Mouse (Mus musculus): Measurements from ENCODE around the gene 1700092M07Rik.

The 1700092M07Rik gene

DNA sequence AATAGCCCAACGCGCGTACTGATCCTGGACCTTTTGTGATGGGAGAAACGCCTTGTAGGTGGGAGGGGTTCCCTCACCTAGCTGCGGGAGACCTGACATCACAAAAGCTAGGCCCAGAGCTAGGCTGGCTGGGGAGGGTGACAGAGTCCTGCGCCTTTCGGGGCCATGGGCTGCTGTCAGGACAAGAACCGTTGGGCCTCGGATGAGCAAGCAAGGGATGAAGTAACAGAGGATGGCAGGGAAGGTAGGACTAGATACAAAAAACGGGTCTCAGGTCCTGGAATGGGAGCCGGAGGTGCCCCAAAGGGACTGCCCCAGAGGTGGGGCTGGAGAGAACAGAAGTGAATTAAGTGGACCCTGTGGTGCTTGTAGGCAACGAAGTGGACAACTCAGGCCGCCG lies at the start of gene 1700092M07Rik:
Gene 1700092M07Rik, plus strand, starts transcription at position 116 of the 400 bp plus-strand sequence.
- peak; percentile 32 for DNase-seq (ENCODE audit: low read depth, low spot score)

DNA sequence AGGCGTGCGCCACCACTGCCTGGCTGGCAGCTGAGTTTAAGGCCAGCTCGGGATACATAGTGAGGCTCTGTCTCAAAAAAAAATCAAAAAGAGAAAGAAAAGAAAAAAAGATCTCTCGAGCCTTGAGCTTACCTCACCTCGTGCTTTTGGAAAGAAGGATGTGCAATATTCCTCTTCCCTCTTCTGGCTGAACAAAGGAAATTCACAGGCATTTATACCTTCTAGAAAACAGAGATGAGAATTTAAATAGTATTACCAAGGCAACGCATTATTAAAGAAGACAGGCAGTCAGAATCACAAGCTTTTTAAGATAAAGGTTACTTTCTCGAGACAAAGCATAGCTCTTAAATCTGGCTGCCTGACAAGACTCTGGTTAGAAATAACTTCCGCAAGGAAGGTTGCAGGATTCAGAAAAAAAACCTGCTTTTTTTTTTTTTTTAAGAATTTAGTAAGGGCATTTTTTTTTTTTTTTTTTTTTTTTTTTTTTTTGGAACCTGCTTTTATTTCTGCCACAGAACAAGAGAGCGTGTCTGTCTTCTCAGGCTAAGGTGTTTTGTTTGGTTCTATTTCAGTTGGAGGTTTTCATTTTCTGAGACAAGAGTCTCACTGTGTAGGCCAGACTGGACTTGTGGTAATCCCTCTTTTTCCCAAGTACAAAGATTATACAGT lies 48.5 kb upstream of the 1700092M07Rik start:
- DNase-seq (ENCODE audit: low read depth, low spot score) = no peak

DNA sequence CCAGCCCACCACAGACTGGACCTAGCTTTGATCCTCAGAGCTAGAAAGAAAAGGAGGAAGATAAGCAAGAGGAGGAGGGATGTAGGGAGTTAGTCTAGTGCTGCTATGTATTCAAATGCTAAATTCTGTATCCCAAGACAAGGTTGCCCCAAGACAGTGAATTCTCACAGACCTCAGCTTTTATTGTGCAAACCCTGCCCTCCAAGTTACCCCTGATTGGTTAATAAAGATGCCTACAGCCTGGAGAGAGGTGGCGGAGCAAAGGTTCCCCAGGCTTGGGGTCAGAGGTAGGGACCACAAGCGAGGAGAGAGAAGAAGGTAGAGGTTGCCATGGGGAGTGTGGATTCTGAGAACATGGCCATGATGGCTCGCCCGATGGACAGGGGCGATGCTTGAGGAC lies 47.8 kb upstream of the 1700092M07Rik start:
- peak; percentile 79 for DNase-seq (ENCODE audit: low read depth, low spot score)

DNA sequence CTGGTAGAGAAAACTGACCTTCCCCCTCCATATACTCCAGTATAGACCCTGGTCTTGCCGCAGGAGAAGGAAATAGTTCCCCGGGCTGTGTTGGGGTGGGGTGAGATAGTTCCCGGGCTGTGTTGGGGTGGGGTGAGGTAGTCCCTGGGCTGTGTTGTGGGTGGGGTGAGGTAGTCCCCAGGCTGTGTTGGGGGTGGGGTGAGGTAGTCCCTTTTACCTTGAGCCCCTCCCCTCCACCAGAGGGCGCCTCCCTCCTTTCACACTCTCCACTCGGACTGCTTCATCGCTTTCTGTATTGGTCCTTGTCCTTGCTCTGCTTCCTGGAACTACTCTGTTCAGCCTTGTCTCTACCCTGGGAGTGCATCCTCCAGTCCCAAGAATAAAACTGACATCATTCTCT lies 45.2 kb upstream of the 1700092M07Rik start:
- peak; percentile 91 for DNase-seq (ENCODE audit: low read depth, low spot score)

DNA sequence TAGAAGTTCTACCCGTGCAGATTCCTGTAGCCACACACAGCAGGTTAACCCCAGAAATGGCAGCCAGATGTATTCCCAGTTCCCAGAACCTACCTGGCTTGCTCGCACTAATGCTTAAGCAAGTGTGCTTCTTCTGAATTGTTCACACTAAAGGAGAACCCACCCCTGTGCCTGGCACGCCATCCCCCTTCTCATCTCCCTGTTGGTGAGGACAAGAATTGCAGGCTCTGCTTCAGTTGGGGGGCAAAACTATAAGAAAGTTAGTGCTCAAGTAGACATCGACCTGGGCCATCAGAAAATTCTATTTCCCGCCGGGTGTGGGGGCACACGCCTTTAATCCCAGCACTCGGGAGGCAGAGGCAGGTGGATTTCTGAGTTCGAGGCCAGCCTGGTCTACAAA lies 40.9 kb upstream of the 1700092M07Rik start:
- DNase-seq (ENCODE audit: low read depth, low spot score) = no peak

DNA sequence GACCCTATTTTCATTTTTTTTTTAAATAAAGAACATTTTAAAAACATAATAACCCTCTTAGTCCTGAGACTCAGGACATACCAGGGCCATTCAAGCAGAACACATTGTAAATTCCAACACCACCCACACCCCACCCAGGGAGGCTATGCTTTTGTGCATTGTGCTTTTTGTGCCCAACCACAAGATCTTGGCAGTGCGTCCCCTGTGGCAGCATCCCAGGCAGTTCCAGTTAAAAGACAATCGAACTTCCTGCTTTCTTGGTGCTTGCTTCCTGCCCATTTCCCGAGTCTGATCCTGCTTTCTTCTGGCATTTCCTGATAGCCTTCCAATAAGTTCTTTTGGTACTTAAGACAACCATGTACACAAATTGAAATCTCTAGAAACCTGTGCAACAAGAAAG lies 38.1 kb upstream of the 1700092M07Rik start:
- DNase-seq (ENCODE audit: low read depth, low spot score) = no peak

DNA sequence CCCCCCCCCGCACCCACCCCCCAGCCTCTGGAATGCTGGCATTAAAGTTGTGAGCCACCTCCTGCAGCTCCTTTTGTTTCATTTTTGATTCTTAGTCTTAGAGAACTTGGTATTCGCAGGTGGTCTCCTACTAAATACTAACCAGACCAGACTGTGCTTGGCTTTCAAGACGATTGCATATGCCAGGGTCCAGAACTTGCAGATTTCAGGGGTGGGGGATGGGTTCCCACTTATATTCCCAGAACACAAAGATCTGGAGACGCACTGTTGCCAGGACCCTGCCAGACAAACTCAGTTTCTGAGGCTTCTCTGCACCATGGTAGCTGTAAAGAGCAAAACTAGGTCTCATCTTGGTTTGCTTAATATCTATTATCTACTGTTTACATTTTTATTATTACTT lies 36.9 kb upstream of the 1700092M07Rik start:
- DNase-seq (ENCODE audit: low read depth, low spot score) = peak; percentile 56

DNA sequence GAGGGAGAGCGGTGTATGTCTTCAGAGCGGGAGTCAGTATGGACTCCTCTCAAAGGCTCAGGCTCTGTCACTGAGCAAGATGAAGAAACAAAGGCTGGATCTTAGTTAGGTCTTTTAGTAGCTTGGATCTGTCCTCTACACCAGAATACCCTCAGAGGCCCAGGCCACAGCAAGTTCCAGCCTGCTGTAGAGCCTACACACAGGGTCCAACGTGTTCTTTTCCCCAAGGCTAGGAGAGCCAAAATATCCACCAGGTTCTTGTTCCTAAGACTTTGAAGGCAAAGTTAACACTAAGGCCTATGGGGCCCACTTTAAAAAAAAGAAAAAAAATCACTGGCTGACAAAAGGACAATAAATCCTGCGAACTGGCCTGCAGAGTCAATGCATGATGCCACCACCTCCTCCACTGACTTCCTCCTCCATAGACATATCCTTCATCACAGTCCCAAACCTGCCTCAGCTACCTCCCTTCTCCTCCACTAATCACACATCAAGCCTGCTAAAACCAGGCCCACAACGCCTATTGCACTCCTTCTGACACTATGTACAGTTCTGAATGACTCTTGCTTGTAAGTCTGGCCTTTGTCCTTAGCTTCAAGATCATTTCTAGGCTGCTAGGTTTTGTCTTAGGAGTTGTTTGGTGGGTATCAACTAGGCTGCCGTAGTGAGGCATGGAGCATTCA lies 35.4 kb upstream of the 1700092M07Rik start:
- DNase-seq (ENCODE audit: low read depth, low spot score) = no peak

DNA sequence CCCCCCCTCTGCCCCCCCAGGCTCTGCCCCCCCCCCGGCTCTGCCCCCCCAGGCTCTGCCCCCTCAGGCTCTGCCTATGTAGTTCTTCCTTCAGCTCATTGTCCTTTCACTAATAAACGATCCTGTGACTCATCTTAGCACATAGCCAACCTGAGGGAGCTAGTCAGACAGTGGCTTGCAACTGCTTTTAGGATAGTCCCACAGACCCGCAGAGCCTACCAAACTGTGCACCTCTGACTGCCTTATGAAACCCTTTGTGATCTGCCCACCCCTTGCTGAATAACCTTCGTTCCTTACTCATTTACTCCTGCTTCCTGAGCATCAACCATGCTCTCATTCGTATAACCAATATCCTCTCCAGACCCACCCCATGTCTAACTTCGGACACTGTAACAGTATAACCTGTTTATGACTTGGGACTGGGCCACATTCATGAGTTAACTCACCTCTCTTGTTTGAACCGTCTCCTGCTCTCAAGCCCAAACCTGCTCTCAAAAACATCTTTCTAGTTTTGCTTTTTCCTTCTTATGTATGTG lies 34.3 kb upstream of the 1700092M07Rik start:
- DNase-seq (ENCODE audit: low read depth, low spot score) = no peak

DNA sequence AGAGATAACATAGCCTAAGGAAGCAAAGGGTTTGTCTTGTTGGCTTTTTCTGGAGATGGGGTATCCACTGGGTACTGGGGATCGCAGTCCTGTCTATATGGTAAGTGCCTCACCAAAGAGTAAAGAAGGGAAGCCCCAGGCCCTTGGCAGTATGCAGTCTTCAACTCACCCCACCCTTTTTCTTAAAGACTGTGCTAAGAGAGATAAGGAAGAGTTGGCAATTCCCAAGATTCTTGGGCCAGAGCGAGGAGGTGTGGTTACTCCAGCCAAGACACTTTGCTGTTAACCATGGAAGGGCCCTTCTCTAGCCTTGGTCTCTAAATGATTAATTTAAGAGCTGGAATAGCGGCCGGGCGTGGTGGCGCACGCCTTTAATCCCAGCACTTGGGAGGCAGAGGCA lies 33.6 kb upstream of the 1700092M07Rik start:
- no peak for DNase-seq (ENCODE audit: low read depth, low spot score)

DNA sequence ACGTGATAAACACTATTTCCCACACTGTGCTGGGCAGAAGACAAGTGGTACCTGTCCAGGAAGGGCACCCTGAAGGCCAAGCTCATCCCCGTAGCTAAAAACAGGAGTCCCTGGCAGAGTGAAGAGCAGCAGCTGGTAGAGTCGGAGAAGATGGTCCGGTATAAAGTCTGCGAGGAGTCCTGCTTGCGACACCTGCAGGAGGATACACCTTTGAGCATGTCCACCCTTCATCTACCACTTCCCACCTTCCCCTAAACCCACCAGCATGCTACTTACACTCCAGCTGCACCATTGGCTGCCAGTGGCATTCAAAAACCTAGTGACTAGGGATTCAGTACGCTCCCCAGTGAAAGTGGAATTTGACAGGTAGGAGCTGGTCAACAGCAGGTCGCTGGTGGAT lies 31.6 kb upstream of the 1700092M07Rik start:
- no peak for DNase-seq (ENCODE audit: low read depth, low spot score)

DNA sequence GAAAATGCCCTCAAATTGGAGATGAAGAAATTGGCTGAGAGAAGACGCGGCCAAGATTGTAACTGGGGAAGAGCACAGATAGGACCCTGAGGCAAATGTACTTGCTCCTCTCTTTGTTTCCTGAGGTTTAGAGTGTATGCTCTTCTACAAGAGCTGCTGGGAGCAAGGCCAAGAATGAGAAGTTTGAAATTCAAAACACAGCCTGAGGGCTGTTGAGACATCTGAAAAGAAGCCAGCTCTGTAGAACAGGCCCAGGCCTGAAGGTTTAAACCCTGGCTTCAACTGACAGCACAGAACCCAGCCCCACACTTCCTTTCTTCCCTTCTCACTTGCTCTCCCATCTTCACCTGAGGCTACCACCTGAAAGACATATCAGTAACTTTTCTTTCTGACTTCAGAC lies 30.5 kb upstream of the 1700092M07Rik start:
- DNase-seq (ENCODE audit: low read depth, low spot score) = no peak

DNA sequence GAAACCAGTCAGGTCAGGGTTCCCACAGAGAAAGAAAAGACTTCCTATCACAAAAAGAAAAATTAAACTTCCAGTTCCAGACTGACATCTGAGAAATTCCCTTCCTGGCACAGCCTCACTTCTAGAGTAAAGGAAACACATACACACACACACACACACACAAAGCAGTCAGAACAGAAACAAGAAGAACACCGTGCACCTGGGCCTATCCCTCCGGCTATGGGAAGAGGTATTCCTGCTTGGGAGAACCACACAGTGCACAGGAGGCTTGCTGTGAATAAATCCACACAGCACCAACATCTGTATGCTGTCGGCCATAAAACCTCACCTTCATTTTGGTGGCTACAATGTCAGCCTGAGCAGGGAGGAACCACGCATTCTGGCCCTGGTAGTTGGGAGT lies 29.0 kb upstream of the 1700092M07Rik start:
- no peak for DNase-seq (ENCODE audit: low read depth, low spot score)

DNA sequence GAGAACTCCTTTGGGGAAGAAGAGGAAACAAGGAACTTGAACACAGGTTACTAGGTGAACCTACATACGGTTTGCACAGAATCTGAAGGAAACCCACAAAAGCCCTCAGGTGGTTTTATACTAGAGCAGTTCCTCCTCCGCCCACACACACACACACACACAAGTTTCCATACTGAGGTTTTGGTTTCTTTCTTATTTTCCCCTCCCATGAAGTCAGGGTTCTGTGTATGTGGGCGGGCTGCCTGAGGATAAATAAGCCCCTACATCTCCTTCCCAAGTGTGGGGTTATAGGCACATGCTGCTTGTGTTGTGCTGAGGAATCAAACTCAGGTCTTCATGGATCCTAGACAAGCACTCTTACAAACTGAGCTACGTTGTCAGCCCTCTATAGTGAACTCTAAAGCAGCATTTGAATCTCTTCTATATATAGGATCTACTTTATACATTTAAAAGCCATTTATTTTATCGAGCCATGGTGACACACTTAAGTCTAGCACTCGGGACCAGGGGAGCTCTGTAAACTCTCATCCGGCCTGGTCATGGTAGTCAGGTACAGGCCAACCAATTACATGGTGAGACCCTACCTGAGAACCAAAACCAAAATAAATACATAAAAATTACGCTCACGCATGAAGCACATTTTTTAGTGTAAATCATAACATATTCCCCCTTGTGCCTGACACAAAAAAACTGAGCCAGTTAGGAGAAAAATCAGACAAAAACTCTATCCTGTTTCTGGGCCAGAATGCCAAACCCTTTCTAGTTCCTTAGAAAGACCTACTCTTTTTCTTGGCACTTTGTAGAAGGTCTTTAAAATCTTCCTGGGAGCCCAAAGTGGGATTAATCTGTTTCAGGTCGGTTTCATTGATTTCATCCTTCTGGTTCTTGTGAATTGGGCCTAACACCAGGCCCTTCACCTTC lies 28.3 kb upstream of the 1700092M07Rik start:
- no peak for DNase-seq (ENCODE audit: low read depth, low spot score)

DNA sequence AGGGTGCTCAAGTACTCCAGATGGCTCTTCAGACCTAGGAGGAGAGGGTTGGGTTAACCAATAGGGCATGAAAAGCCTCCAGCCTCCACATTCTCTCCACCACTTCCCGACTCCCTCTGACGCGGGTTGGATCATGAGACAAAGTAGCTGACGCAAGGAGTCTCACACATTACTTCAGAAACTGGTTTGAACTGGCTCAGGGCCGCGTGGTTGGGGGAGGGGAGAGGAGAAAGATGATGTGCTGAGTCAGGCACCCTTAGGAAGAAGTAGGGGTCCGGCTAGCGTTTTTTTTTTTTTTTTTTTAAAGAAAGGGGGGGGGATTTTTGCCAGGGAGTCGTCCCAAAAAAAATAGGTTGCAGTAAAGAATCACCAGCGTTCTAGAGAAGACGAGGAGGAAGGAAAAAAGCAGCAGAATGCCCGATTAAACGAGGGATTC lies 27.6 kb upstream of the 1700092M07Rik start:
- DNase-seq (ENCODE audit: low read depth, low spot score) = peak; percentile 98

DNA sequence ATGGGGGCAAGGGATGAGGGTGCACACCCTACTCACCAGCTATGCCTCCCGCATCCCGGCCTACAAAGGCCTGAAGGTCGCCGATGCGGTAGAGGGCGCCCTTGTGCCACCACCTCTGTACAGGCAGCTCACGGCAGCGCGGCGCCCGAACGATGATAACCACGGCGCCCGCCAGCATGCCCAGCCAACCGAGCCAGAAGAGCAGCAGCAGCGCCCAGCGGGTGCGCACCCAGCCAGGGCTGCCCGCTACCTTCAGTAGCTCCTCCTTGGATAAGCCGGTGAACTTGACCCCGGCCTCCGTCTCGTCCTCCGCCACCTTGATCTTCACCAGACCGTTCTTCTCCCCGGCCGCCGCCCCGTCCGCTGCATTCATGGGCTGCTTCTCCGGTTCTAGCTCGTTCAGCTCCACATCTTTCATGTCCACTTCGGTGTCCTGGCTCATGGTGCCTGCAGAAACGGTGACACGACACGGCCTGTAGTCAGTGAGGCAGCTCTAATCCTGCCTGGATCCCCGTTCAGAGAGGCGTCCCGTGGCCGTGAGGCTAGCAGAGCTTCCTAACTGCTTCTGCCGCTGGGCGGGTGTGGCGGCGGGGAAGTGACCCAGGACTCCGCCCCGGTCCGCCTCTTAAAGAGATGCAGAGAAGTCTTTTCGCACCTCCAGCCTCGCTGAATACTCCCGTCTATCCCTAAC lies 27.1 kb upstream of the 1700092M07Rik start:
- DNase-seq (ENCODE audit: low read depth, low spot score) = peak; percentile 93

DNA sequence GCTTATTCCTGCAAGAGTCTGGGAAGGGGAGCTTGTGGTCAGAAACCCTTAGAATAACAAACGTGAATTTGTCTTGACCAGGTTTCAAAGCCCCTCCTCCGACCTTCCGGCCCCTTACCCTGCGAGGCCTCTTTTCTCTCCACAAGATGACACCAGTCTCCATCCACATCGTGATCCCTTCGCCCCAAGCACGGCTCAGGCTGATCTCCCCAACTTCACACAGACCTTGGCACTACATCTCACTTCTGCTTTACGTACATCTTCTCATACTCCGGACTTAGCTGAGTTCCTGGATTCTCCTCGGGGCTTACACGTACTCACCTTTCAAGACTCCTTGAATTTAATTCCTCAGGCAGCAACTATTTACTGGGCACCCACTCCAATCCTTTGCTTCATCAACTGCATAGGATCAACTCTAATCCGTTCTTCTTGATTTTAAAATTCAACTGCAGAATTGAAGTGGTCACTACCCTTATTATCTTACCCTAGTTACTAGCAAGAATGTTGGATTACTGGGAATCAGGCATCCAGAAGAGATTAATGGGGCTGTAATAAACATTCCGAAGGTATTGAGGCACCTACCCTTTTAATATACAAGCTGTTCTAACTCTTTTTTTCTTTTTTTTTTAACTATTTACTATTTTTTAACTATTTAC lies 26.4 kb upstream of the 1700092M07Rik start:
- no peak for DNase-seq (ENCODE audit: low read depth, low spot score)

DNA sequence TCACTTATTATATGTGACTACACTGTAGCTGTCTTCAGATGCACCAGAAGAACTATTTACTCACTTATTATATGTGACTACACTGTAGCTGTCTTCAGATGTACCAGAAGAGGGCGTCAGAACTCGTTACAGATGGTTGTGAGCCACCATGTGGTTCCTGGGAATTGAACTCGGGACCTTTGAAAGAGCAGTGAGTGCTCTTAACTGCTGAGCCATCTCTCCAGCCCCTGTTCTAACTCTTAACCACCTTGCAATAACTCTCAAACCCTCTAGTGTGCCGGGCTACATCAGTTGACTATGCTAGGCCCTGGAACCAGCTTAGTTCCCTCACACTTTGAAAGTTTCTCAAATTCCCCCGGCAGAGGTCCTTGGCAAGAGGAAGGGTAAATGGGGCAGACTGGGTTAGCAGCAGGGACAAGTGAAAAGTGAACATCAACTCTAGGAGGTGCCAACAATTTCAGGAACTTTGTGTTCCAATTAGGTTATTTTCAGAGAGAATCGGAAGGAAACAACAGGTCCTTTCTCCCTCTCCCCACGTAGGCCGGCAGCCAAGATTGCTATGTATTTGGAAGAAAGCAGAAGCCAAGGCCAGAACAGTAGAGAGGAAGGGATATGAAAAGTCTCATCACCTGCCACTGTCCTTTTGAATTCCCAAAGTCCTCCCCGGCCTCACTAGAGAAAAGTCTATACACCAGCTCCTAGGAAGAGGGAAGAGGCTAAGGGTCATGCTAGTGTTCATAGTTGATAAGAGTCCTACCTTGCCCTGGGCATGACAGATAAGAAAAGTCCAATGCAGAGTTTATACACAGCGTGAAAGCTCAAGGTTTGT lies 25.7 kb upstream of the 1700092M07Rik start:
- DNase-seq (ENCODE audit: low read depth, low spot score) = peak; percentile 61

DNA sequence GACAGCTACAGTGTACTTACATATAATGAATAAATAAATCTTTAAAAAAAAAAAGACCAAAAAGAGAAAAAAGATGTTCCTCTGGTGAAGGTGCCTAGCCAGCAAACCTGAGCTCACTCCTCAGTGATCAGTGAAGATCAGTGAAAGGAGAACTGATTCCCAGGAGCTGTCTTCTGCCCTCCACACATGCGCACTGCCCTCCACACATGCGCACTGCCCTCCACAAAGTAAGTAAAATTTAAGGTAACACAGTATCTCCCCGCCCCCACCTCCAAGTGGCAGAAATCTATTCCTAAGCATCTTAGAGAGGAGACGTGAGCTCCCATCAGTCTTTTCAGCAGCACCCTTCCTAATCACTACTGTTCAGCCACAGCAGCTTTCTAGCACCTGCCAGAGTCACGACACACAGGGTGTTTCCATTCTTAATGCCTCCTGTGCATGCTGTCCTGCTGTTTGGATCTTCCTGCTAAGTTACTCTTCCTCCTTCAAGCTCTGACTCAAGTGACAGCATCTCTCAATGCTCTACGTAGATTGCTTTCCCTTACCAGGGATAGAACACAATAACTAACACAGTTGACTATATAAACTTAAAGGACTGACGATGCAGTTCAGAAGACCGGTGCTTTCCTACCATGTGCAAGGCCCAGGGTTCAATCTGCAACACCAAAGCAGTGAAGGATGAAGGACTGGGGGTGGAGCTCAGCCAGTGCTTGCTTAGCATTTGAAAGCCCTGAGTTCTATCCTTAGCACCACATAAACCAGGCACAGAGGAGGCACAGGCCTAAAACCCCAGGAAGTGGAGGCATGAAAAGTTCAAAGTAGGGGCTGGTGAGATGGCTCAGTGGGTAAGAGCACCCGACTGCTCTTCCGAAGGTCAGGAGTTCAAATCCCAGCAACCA lies 24.4 kb upstream of the 1700092M07Rik start:
- DNase-seq (ENCODE audit: low read depth, low spot score) = peak; percentile 96

Data from ES-CJ7 (cell line).